Mouse (Mus musculus) layer of hippocampus, adult 11-12 months (tissue): ENCODE data around the gene Suv39h1.
"Not testable (repeated sequence)": the region's sequence is repeated elsewhere in the genome, so short reads cannot be mapped to it uniquely, and the experiment has no call there.

ENCODE experiments used
- DNase-seq: peaks from one replicate; pipeline ENCODE4 v3.0.0; 2022; ENCODE audit warnings: low spot score

The Suv39h1 gene

GRCm38 (mm10) chrX:8074430-8075014, at the start of gene Suv39h1:
Suv39h1 (minus strand) TSS chrX:8074760.
- DNase-seq = peak; percentile 93

DNA sequence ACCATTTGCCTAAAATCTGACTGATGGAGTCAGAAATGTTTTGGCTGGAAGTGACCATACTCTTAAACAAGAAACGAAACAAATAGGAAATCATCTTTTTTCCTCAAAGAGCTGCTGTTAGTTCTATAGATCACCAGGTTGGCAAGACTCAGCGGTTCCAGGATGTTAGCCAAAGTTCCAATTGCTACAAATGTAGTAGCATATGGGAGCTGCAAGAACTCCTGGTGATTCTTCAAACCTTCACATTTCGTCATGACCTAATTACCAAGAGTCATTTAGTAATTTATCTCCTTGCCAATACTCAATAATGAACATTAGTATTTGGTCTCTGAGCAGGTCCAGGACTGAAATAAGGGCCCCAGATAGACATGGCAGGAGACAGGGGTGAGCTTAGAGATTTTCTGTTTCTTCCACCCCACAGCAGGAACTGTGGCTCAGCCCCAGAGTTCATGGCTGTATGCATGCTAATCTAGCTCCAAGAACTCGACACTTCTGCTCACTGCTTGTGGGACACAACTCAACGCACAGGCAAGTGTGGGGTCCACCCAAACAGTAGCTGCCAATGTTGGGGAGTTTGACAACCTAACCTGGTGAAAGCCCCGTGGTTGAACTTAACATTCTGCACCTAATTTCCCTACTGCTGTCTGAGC, 49.4 kb upstream of the Suv39h1 start:
- DNase-seq = no peak

GRCm38 (mm10) chrX:8117264-8117663, 42.7 kb upstream of the Suv39h1 start:
- no peak for DNase-seq

- DNase-seq = no peak
Measured at GRCm38 (mm10) chrX:8115275-8115674, 40.7 kb upstream of the Suv39h1 start.

DNA sequence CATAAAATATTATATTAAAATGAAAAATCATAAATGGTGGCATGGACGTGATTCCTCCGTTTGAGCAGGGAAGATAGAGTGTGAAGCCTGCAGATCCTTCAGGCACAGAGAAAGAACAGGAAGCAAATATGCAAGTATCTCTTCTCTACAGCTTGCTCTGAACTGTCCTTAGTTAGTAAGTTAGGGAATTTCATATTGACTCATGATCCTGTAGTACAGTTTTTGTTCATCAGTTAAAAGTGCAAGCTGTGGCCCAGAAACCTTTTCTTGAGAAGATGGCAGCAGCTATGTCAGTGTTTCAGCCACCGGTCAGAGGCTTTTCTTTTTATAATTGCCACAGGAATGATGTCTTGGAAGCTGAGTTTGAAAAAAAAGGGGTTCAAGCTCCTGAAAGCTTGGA, 30.5 kb upstream of the Suv39h1 start:
- no peak for DNase-seq

GRCm38 (mm10) chrX:8102213-8102668, 27.7 kb upstream of the Suv39h1 start:
- no peak for DNase-seq

DNA sequence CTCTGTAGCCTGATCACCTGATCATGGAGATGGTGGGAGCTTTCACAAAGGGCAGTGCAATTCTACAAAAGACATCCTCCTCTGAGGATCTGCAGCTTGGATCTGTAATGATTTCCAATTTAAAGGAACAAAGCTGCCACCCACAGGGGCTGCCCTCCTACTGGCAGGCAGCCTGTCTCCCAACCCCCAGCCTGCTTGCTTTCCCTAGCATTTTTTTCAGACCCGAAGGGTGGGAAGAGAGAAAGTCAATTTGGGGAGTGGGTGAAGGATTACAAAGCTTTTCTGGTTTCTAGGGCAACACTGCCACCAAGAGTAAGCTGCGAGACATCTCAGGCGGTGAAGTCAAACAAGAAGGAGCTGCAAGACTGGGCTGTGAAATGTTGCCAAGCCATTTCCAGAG, 26.5 kb upstream of the Suv39h1 start:
- DNase-seq = peak; percentile 43

- DNase-seq = no peak
Measured at GRCm38 (mm10) chrX:8099435-8099834, 24.9 kb upstream of the Suv39h1 start.

GRCm38 (mm10) chrX:8096787-8097242, 22.3 kb upstream of the Suv39h1 start:
- DNase-seq = peak; percentile 97

DNA sequence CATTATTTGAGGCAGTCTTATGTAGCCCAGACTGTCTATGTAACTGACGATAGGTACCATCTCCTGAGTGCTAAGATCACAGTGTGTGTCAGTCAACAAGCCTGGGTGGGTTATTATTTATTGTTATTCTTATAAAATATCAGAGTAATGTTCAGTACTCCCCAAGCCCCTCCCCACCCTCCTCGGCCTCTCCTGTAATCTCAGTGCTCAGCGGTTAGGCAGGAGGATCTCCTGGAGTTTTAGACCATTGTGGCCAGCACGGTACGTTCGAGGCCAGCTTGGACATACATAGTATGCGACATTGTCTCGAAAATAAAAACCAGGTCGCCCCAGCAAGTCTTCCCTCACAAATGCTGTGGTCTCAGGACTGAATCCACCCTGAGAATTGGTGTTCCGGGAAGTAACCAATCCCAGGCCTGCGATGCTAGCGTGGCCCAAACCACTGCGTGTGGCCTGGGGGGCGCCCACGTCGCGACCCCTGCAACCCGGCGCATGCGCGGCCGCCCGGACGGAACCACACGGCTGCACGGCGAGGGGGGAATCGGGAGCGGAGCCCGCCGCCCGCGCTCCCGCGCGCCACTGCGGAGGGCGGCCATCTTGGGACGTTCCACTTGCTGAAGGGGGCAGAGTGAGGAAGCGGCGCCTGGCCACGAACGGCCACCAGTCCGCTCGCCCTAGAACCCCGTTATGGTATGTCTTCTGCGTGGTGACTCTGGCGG, 21.7 kb upstream of the Suv39h1 start:
- DNase-seq = peak; percentile 83

GRCm38 (mm10) chrX:8095546-8095945, 21.0 kb upstream of the Suv39h1 start:
- DNase-seq = peak; percentile 5

GRCm38 (mm10) chrX:8090954-8091347, 16.4 kb upstream of the Suv39h1 start:
- DNase-seq = not testable (repeated sequence)

DNA sequence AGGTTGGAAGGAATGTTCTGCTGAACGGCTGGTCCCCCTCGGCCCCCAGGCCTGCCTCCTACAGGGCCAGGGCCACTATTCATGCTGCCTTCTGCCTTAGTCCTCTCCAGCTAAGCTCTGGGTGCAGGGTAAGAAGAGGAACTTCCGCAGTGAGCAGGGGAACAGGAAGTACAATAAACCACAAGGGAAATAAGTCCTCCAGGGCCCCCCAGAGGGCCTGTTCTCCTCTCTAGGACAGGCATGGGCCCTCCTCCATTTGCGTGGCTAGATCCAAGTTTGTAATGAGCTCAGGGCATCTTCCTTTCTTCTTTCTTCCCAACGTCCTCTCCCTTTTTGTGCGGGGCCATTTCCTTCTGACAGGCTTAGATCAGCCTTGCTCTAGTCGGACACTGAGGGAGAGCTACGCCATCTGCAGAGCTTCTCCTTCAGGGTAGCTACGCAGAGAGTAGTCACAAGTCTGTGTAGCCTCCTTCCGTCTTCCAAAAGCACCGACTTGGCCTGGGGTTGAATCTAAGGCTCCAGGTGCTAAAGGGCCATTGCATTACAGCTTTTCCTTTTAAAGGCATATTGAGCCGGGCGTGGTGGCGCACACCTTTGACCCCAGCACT, 15.9 kb upstream of the Suv39h1 start, which contains the start of gene Was:
Was (minus strand) TSS at position 153 of the 608 bp plus-strand sequence.
- no peak for DNase-seq

- DNase-seq = no peak
Measured at GRCm38 (mm10) chrX:8089746-8090145, 15.2 kb upstream of the Suv39h1 start.

DNA sequence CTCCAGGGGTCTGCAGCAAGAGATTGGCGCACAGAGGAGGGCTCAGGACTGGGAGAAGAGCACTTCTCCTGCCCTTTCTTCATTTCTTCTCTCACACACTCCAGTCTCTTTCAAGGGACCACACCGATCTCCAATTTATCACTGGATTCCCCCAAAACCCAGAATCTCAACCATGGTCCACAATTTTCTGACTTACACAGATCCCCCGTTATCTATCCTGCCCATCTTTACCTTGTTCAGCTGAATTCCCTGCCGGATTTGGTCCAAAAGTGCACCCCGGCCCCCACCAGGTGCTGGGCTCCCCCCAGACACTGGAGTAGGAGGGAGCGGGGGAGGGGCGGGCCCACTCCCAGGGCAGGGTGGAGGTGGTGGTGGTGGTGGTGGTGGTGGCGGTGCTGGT, 11.1 kb upstream of the Suv39h1 start:
- DNase-seq = no peak

DNA sequence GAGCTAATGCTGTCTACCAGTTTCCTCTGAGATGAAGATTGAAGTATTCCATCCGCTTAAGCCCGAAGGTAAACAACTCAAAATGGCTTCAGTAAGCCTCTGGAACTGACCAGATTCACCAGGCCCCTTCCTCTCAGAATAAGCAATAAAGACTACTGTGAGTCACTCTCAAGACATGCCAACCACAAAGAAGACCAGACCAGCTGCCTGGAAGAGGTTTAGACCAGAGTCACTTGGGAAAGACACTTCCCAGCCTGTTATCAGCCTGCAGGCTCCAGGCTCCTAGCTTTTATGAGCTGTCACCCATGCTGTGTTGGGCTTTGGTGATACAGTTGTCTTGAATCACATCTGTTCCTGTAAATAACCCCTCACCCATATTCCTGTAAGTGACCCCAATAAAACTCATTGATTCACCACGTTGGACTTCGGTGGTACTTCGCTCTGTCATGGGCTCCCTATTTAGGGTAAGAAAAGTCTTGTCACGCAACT, 10.3 kb upstream of the Suv39h1 start:
- no peak for DNase-seq

DNA sequence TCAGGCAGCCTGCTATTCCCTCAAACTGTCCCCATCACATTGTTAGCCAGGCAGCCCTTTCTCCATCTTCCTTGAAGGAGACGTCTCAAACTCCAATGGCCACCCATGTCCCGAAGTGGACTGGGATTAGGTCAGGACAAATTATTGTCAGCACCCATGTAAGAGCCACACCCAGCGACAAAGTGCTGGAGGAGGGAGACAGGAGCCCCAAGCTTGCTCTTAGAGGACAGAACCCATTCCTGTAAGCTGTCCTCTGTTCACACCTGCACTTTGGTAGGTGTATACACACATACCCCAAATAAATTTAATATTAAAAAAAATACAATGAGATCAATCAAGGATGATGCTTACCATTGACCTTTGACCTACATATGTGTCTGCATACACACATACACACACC, 544 bp upstream of the Suv39h1 start:
- no peak for DNase-seq

GRCm38 (mm10) chrX:8073881-8074429, 605 bp downstream of the Suv39h1 start:
- no peak for DNase-seq

DNA sequence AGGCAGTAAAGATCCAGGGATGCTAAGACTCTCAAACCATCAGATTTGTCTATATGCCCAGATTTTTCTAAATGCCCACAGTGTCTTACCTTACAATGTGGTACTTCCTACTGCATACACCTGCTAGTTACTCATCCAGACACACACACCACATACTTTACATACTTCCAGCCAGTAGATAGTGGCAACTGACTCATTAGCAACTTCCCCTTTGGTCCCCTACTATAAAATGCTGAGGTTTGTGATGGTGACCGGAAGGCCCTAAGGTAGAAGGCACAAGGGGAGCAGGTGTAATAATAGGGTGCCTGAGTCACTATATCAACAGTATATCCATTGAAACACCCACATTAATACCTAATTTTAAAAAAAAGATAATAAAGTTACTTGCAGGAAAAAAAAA, 5.4 kb downstream of the Suv39h1 start:
- DNase-seq = no peak

DNA sequence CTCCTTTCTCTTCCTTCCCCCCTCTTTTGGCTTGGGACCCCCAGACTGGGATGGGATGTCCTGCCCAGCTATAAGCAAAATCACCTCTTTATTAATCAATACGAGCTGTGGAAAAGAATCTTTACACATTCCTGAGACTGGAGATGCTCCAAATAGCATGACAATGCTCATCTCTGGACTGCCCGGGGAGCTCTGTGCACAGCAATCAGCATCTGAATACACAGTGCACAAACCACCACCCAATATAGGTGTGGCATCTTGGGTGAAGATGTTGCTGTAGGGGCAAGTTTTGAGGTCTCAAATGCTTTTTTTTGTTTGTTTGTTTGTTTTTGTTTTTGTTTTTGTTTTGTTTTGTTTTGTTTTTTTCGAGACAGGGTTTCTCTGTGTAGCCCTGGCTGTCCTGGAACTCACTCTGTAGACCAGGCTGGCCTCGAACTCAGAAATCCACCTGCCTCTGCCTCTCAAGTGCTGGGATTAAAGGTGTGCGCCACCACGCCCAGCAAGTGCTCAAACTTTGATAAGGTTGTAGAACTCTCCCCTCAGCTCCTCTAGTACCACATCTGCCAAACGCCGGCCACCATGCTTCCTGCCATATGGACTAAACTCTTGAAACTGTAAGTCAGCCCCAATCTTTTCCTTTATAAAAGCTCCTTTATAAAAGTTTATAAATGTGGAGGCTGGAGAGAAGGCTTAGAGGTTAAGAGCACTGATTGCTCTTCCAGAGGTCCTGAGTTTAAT, 23.3 kb downstream of the Suv39h1 start:
- not testable (repeated sequence) for DNase-seq

- DNase-seq = no peak
Measured at GRCm38 (mm10) chrX:8033009-8033408, 41.6 kb downstream of the Suv39h1 start.
